Mouse (Mus musculus) CD4-positive, CD25-positive, alpha-beta regulatory T cell, adult 9 weeks (primary cell): Measurements from ENCODE around the gene Dynlrb2. TPM values are rescaled to one million over a fixed set of nuclear protein-coding genes. Genes with fewer than 3 reads are reported as not detected.

Experiments
- polyA plus RNA-seq: library from polyadenylated mRNA; unstranded; fragments of 100-300 nt; shearing (Covaris generic); gene quantifications from one replicate; pipeline ENCODE4 v1.2.1, GENCODE M21; 2017

Dynlrb2 gene
- polyA plus RNA-seq, result not detected

GRCm38 (mm10) chr8:116504477-116505120 lies at the start of gene Dynlrb2:
TSS of gene Dynlrb2 (plus strand) at chr8:116504974.

Other genes starting within 250 kb of the Dynlrb2 start
- 14.2 TPM for gene Cdyl2, start 228.0 kb downstream of the Dynlrb2 start, polyA plus RNA-seq